Mouse (Mus musculus) forebrain, embryonic 15.5 days (tissue): ENCODE results near the gene Gm6899. TPM values are rescaled to one million over a fixed set of nuclear protein-coding genes. Genes with fewer than 3 reads are reported as not detected.
A peak's percentile ranks its signal among the peaks of the same experiment; 100 is the strongest.

Experiments used
- ATAC-seq: fragments of 200-750 bp; cut with Nextera tagmentation; replicated peaks from 2 replicates; pipeline ENCODE4 v1.8.0; 2017; ENCODE audit warnings: mild to moderate bottlenecking, moderate TSS enrichment, moderate library complexity
- H3K27ac ChIP-seq: fragments of 300-500 bp; sonication (generic); replicated peaks from 2 replicates; pipeline ENCODE4 v1.5.1; 2015; ENCODE audit warnings: mild to moderate bottlenecking, inconsistent platforms
- H3K27me3 ChIP-seq: fragments of 300-500 bp; sonication (generic); 2 replicates; pipeline ENCODE4 v1.6.1; 2015; ENCODE audit warnings: inconsistent platforms
- H3K36me3 ChIP-seq: fragments of 300-500 bp; sonication (generic); 2 replicates; pipeline ENCODE4 v1.6.1; 2015; ENCODE audit warnings: mild to moderate bottlenecking, inconsistent platforms
- H3K4me1 ChIP-seq: fragments of 300-500 bp; sonication (generic); 2 replicates; pipeline ENCODE4 v1.6.1; 2015; ENCODE audit warnings: inconsistent platforms
- H3K4me2 ChIP-seq: fragments of 300-500 bp; sonication (generic); replicated peaks from 2 replicates; pipeline ENCODE4 v1.6.1; 2015; ENCODE audit warnings: mild to moderate bottlenecking, inconsistent platforms
- H3K4me3 ChIP-seq: fragments of 300-500 bp; sonication (generic); 2 replicates; pipeline ENCODE4 v1.5.1; 2015; ENCODE audit warnings: mild to moderate bottlenecking, inconsistent platforms
- H3K9ac ChIP-seq: fragments of 300-500 bp; sonication (generic); replicated peaks from 2 replicates; pipeline ENCODE4 v1.6.1; 2015; ENCODE audit warnings: mild to moderate bottlenecking, inconsistent platforms
- H3K9me3 ChIP-seq: fragments of 300-500 bp; sonication (generic); 2 replicates; pipeline ENCODE4 v1.6.1; 2016; ENCODE audit warnings: inconsistent platforms
- WGBS: fragments of 180-500 bp; shearing (Covaris S2); methylation state at CpG from one replicate; pipeline ENCODE4 v1.1.7; 2015; ENCODE audit warnings: mixed read lengths; 5-methylcytosine and 5-hydroxymethylcytosine counted together
- polyA plus RNA-seq: library from polyadenylated mRNA; unstranded; fragments of >200 nt; fragmentation: Nextera tagmentation; extraction: Ambion mirVana; gene quantifications from 2 replicates; pipeline ENCODE4 v1.2.1, GENCODE M21; 2015

Gm6899 gene
- polyA plus RNA-seq, 1 experiment from 2014 or later: not detected

DNA sequence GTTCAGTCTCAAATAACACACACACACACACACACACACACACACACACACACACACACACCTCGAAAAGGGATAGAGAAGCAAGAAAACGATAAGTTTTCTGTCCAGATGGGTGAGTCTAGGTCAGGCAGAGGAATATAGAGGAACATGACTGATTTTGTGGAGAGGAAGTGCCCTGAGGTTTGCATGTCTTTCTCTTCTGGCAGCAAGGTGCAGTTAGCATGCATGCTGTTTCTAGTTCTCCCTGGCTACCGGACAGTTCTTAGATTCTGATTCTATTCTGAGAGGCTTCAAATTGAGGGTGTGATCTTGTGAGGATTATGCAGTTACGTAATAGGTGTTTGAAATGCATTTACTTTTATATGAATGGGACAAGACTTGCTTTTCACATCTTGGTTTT lies 7.7 kb downstream of the Gm6899 start:
- 83% methylated on average over 4 of the region's 4 CpGs for WGBS
- Histone ChIP-seq H3K4me1 (no peaks in the 10 kb centered on the region), H3K27me3 (no peaks in the 10 kb centered on the region), H3K27ac (no peak overlapping the region), H3K9ac (no peak overlapping the region), H3K36me3 (no peaks in the 10 kb centered on the region), H3K4me3 (no peak overlapping the region), H3K4me2 (no peak overlapping the region), H3K9me3 (no peaks in the 10 kb centered on the region)
- ATAC-seq: no peak

DNA sequence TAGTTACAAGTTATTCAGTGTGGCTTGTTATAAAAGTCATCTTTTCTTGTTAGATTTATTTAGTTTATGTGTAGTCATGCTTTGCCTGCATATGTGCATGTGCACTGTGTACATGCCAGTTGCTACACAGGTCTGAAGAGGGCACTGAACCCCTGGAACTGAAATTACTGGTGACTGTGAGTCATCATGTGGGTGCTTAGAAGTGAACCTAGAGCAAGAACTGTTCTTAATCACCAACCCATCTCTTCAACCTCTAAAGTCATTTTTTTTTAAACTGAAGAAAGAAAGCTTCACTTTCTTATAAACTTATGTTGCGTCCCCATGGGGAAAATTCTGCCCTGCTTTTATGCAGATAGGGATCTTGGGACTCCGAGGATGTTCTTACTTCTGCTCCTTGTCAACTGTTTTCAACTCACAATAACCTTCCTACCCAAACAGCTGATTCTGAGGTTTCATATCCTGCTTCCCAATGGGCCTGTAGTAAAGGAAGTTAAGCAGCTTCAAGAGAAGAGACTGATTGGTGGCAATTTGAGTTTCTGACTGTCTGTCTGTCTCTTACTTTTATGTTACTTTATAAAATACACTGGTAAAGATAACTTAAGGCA lies 8.6 kb downstream of the Gm6899 start:
- H3K4me1 ChIP-seq: no peaks in the 10 kb centered on the region
- H3K9me3 ChIP-seq: no peaks in the 10 kb centered on the region
- 89% methylated on average over 2 of the region's 2 CpGs for WGBS
- no peak for ATAC-seq
- H3K4me2 ChIP-seq: no peak overlapping the region
- H3K9ac ChIP-seq: no peak overlapping the region
- H3K36me3 ChIP-seq: no peaks in the 10 kb centered on the region
- no peaks in the 10 kb centered on the region for H3K27me3 ChIP-seq
- H3K4me3 ChIP-seq: no peak overlapping the region
- no peak overlapping the region for H3K27ac ChIP-seq

DNA sequence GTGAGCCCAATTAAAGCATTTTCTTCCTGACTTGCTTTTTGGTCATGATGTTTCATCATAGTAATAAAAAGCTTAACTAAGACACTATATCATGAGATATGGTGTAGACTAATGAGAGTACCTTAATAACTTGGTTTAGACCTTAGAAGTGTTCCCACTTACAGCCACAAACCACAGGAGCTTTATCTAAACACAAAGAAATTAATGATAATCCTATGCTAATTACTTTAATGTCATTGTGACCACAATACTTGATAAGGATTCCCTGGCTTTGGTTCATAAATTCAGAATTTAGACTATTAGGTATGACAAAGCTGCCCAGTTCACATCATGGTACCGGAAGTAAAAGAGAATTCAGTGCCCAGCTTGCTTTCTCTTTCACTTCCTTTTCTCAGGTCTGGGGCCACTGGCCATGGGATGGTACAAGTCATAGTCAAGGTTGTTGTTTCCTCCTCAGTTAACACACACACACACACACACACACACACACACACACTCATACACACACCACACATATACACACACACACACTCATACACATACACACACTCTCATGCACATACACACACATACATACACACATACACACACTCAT lies 11.1 kb downstream of the Gm6899 start:
- ATAC-seq: no peak
- Histone ChIP-seq H3K27me3 (no peaks in the 10 kb centered on the region), H3K4me3 (no peak overlapping the region), H3K27ac (no peak overlapping the region), H3K9ac (no peak overlapping the region), H3K36me3 (no peaks in the 10 kb centered on the region), H3K9me3 (no peaks in the 10 kb centered on the region), H3K4me2 (no peak overlapping the region), H3K4me1 (no peaks in the 10 kb centered on the region; the same call in 1 of the 2 replicates)
- WGBS: 88% methylated on average over 1 of the region's 1 CpGs

DNA sequence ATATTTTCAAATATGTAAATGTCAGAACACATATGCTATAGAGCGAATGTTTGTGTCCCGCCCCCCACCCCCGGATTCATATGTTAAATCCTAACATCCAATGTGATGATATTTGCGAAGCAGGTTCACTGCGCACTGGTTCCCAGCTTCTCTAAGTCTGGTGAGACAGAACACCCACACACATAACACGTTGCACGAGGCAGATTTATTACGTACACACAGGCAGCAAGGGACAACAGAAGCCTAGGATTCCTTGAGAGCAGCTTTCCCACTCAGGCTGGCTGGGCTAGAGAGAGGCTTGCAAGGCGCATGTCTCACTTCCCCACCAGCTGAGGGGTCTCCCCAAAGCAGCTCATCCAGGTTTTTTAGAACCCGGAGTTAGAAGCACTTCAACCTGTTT lies 15.8 kb downstream of the Gm6899 start:
- H3K27ac ChIP-seq: no peak overlapping the region
- no peaks in the 10 kb centered on the region; the same call in 1 of the 2 replicates for H3K4me1 ChIP-seq
- no peak overlapping the region for H3K4me2 ChIP-seq
- H3K4me3 ChIP-seq: no peak overlapping the region
- H3K36me3 ChIP-seq: no peaks in the 10 kb centered on the region
- no peaks in the 10 kb centered on the region for H3K9me3 ChIP-seq
- no peaks in the 10 kb centered on the region for H3K27me3 ChIP-seq
- no peak overlapping the region for H3K9ac ChIP-seq
- WGBS: 64% methylated on average over 10 of the region's 10 CpGs
- ATAC-seq: peak; percentile 82

DNA sequence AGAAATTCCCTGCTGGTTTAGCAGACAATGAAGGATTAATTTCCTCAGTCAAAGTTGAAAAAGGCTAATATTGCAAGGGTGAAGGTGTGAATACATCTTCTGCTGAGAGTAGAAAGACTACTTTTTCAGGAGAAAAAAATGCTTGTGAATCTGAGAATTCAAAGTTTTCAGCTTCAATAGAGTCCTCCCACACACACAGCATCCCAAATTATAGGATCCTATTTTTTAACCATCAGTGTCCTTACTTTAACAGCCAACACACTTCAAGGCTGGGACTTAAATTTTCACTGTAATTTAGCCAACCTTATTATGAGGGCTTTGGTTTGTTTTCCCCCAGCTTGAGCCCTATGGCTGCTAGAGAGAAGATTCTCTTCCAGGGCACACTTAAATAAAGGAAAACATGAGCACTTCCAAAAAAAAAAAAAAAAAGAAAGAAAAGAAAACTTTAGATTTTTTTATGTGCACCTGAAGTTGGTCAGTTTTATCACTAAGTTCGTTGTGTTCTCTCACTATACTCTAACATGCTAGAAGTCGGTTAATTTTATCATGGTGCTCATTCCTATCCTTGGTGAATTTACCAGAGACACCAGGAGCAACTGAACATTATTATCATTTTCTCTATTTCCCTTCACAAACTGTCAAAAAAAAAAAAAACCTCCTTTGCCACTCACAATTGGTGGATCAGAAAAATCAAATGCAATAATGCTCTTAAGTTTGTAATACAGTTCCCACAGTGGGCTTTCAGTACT lies 25.6 kb downstream of the Gm6899 start:
- Histone ChIP-seq H3K9ac (no peak overlapping the region), H3K27me3 (no peaks in the 10 kb centered on the region), H3K27ac (no peak overlapping the region), H3K4me1 (no peaks in the 10 kb centered on the region), H3K9me3 (no peaks in the 10 kb centered on the region), H3K4me2 (no peak overlapping the region), H3K36me3 (no peaks in the 10 kb centered on the region), H3K4me3 (no peak overlapping the region)
- ATAC-seq: no peak
- WGBS: 89% methylated on average over 2 of the region's 2 CpGs

DNA sequence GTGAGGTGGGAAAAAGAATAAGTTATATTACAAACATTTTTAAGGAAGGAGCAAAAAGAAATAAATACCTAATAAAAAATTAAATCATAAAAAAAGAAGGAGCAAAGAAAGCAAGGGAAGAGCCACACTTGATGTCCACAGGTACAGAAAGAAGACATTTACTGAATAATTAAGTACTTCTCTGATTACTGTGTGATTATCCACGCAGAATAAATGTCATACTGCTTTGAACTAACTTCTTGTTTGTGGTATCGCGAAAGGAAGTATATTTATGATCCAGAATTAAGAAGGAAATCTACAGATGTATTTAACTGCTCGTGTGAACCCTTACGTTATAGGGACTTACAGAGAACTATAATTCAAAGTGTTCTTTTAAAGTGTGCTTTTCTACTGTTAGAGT lies 29.7 kb downstream of the Gm6899 start:
- no peaks in the 10 kb centered on the region for H3K27me3 ChIP-seq
- H3K4me1 ChIP-seq: no peaks in the 10 kb centered on the region
- no peaks in the 10 kb centered on the region for H3K36me3 ChIP-seq
- H3K27ac ChIP-seq: no peak overlapping the region
- no peak overlapping the region for H3K9ac ChIP-seq
- no peak overlapping the region for H3K4me2 ChIP-seq
- no peaks in the 10 kb centered on the region for H3K9me3 ChIP-seq
- 83% methylated on average over 5 of the region's 5 CpGs for WGBS
- no peak for ATAC-seq
- H3K4me3 ChIP-seq: no peak overlapping the region

DNA sequence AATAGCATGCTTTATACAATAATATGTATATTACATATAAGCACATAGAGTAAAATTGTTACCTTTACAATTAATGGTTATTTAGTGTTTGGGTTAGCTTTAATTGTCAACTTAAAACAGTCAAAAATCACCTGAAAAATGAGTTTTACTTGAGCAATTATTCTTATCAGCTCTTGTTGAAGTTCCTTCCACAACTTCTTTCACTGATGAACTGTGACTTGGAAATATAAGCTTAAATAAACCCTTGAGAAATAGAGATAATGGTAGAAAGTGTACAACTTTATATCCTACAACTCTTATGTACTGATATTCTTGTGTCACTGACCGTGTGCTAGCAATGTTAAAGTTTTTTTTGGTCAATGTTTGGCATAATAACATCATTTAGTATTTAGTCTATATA lies 43.2 kb downstream of the Gm6899 start:
- Histone ChIP-seq H3K4me3 (no peak overlapping the region), H3K4me2 (no peak overlapping the region), H3K36me3 (no peaks in the 10 kb centered on the region), H3K27ac (no peak overlapping the region), H3K4me1 (no peaks in the 10 kb centered on the region), H3K9ac (no peak overlapping the region), H3K27me3 (no peaks in the 10 kb centered on the region), H3K9me3 (no peaks in the 10 kb centered on the region)
- 84% methylated on average over 1 of the region's 1 CpGs for WGBS
- no peak for ATAC-seq

DNA sequence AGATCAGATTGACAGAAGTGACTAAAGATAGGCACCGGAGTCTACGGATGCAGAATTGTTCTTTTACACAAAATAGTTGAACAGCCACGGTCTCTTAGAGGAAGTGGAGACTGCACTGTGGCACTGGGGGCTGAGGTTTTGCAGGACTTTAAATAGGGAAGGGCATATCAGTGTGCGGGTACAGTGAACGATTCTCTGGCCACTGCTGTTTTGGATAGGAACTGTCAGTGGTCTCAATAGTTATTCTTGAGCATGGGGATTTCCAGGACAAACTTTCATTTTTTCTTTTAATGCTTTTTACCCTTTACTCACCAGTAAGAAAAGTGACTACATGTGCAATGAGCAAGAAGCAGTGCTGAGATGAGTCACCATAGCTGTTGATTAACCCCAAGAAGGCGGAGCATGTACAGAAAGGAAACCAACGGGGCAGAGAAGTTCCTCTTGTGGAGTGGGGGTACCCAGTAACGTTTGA lies 47.3 kb downstream of the Gm6899 start:
- 75% methylated on average over 8 of the region's 8 CpGs for WGBS
- ATAC-seq: no peak
- H3K9me3 ChIP-seq: peaks cover 7% of the 10 kb centered on the region; the same call in 1 of the 2 replicates
- no peak overlapping the region for H3K9ac ChIP-seq
- no peak overlapping the region for H3K4me3 ChIP-seq
- no peak overlapping the region for H3K4me2 ChIP-seq
- no peak overlapping the region for H3K27ac ChIP-seq
- no peaks in the 10 kb centered on the region for H3K4me1 ChIP-seq
- H3K27me3 ChIP-seq: no peaks in the 10 kb centered on the region
- no peaks in the 10 kb centered on the region for H3K36me3 ChIP-seq

DNA sequence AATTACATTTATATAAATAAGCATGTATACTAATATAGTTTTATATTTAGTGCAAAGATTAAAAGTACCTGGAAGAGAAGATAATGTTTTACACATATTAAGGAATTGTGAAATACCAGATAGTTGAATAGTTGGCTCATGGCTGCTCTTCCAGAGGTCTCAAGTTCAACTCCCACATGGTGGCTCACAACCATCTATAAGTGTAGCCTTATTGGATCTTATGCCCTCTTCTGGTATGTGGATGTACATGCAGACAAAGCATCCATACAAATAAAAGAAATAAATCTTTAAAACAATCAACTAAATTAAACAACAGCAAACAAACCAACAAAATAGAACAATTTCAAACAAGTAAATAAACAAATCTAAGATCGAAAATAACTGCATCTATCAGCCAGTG lies 49.1 kb downstream of the Gm6899 start:
- H3K4me1 ChIP-seq: no peaks in the 10 kb centered on the region
- no peaks in the 10 kb centered on the region for H3K27me3 ChIP-seq
- H3K4me2 ChIP-seq: no peak overlapping the region
- H3K4me3 ChIP-seq: no peak overlapping the region
- H3K9ac ChIP-seq: no peak overlapping the region
- WGBS: 94% methylated on average over 1 of the region's 1 CpGs
- H3K9me3 ChIP-seq: peaks cover 7% of the 10 kb centered on the region; the same call in 1 of the 2 replicates
- no peak for ATAC-seq
- no peak overlapping the region for H3K27ac ChIP-seq
- no peaks in the 10 kb centered on the region for H3K36me3 ChIP-seq

Other genes with a start within 250 kb of the Gm6899 start
- gene Fancl, start 207.1 kb upstream of the Gm6899 start, polyA plus RNA-seq: 13.6 and 14.4 TPM in 2 replicates
- 7.9 and 8.0 TPM in 2 replicates for gene Vrk2, start 758 bp downstream of the Gm6899 start, polyA plus RNA-seq